Mouse (Mus musculus): ENCODE data around the gene Cog1.

GRCm38 (mm10) chr11:113667122-113667521 lies 18.2 kb downstream of the Cog1 start:
- no peak for TF ChIP-seq CTCF (IDR thresholded peaks at IDR 0.05; ENCODE audit: borderline replicate concordance, extremely low read depth, insufficient read depth, insufficient read length)
- TF ChIP-seq POLR2A (IDR thresholded peaks at IDR 0.05; ENCODE audit: borderline replicate concordance, extremely low read depth, insufficient read depth, insufficient read length, poor library complexity, severe bottlenecking) = no peak

All from brain, embryonic 14.5 days (tissue).